Mouse (Mus musculus): Measurements from ENCODE around the gene Cd2bp2. TPM values are rescaled to one million over a fixed set of nuclear protein-coding genes. Genes with fewer than 3 reads are reported as not detected.

The Cd2bp2 gene
- total and polyA plus RNA-seq, 3 experiments = 56.7 to 64.8 TPM; not detected in 1

DNA sequence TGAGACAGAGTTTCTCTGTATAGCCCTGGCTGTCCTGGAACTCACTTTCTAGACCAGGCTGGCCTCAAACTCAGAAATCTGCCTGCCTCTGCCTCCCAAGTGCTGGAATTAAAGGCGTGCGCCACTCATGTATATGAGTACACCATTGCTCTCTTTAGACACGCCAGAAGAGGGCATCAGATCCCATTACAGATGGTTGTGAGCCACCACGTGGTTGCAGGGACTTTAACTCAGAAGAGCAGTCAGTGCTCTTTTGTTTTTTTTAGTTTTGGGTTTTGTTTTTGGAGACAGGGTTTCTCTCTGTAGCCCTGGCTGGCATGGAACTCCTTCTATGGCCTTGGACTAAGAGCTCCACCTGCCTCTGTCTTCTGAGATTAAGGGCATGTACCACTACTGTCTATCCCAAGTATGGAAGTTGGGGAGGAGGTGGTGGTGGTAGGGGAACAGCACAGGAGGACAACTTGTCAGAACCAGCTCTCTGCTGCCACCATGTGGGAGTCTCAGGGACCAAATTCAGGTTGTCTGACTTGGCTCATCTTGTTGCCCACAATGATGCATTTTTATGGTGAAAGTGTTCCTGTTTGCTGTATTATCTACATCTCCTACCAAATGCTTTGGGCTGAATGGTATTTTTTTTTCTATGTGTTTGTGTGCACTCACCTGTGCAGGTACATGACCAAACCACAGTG lies 32.9 kb upstream of the Cd2bp2 start (continued):
- TF ChIP-seq MYC (IDR thresholded peaks at IDR 0.05; ENCODE audit: low read depth, low read length) = peak; percentile 98
- TF ChIP-seq CTCF (IDR thresholded peaks at IDR 0.05 in 2 of 3, conservative IDR thresholded peaks at IDR 0.05 in 1 of 3; ENCODE audit: control insufficient read depth in 1 of 3, insufficient read depth in 1 of 3, low read depth in 2 of 3, low read length in 3 of 3, poor library complexity in 1 of 3, severe bottlenecking in 1 of 3) = peak; percentile 74 to 91 (median 84)
- TF ChIP-seq POLR2AphosphoS5 (IDR thresholded peaks at IDR 0.05; ENCODE audit: borderline replicate concordance, low read depth, low read length) = no peak
- TF ChIP-seq ZC3H11A (IDR thresholded peaks at IDR 0.05; ENCODE audit: low read depth, low read length) = peak; percentile 63
- 0 out of 2 replicates have a peak, but pooled peaks have one; percentile 13 for TF ChIP-seq TCF12 (IDR thresholded peaks at IDR 0.05; ENCODE audit: low read depth, low read length)
- TF ChIP-seq TBP (IDR thresholded peaks at IDR 0.05; ENCODE audit: low read depth, low read length) = no peak
- peak; percentile 53; the same call in 1 of the 2 replicates for TF ChIP-seq POLR2AphosphoS2 (IDR thresholded peaks at IDR 0.05; ENCODE audit: low read length)
- TF ChIP-seq MXI1 (IDR thresholded peaks at IDR 0.05; ENCODE audit: low read depth, low read length) = peak; percentile 96
- TF ChIP-seq SMC3 (IDR thresholded peaks at IDR 0.05; ENCODE audit: low read depth, low read length) = peak; percentile 79
- TF ChIP-seq GATA1 (IDR thresholded peaks at IDR 0.05; ENCODE audit: low read depth, low read length) = 0 out of 2 replicates have a peak, but pooled peaks have one; percentile 13
- no peak for TF ChIP-seq CHD2 (IDR thresholded peaks at IDR 0.05; ENCODE audit: low read length)
- TF ChIP-seq USF2 (IDR thresholded peaks at IDR 0.05; ENCODE audit: borderline replicate concordance in 1 of 2, insufficient read depth in 1 of 2, low read depth in 1 of 2, low read length in 2 of 2) = no peak
- TF ChIP-seq MAZ (IDR thresholded peaks at IDR 0.05; ENCODE audit: low read depth, low read length) = no peak
- no peak for TF ChIP-seq ZKSCAN1 (IDR thresholded peaks at IDR 0.05; ENCODE audit: low read depth, low read length)
- peak; percentile 55 for TF ChIP-seq ZNF384 (IDR thresholded peaks at IDR 0.05; ENCODE audit: low read depth, low read length)
- peak; percentile 89 for TF ChIP-seq MAX (IDR thresholded peaks at IDR 0.05; ENCODE audit: low read length)
- TF ChIP-seq BHLHE40 (IDR thresholded peaks at IDR 0.05; ENCODE audit: borderline replicate concordance, low read depth, low read length) = no peak

DNA sequence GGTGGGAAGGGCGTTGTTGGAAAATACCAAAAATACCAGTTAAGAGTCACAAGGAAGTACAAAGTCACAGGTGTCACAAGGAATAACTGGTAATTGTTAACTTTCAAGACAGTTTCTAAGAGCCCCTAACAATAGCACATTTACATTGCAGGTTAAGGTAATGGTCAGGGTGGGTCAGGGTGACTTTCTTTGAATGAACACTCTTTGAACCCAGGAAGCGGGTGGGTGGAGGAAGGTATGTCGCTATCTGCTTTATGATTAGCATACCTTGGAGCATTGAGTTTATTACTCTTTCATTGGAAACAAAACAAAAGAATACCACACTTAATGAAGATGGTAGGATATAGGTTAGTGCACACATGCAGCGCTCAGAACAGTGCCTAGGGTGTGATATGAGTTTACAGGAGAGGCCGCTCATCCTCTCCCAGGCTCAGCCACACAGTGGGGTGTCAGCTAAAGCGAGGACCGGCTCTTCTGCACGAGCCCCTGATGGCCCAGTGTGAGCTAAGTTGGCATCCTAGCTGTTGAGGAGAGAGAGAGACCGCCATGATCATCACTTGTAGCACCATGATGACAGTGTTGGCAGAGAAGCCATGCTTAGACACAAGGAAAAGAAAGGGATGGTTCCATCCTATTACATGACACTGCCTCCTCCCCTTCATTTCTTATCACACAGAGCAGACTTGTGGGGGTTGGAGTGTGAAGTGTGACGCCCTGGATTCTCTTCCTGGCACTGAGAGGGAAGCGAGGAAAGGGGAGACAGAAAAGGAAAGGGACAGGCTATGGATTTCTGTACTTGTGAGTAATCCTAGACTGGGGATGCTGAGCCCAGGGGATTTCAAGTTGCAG lies 29.5 kb upstream of the Cd2bp2 start:
- peak; percentile 72 for DNase-seq (ENCODE audit: low read depth, low spot score)
- H3K9me3 ChIP-seq (replicated peaks; ENCODE audit: insufficient read depth, low read length) = no peaks in the 10 kb centered on the region
- no peak overlapping the region for H3K4me3 ChIP-seq (ENCODE audit: control insufficient read depth in 1 of 2, insufficient read depth in 1 of 2, low read depth in 2 of 2, low read length in 2 of 2)
- peak overlapping the region; percentile 67 for H3K27ac ChIP-seq (ENCODE audit: control insufficient read depth, low read depth, low read length)
- H3K9ac ChIP-seq (ENCODE audit: control insufficient read depth, low read depth, low read length, poor library complexity, severe bottlenecking) = peak overlapping the region; percentile 45
- H3K27me3 ChIP-seq (ENCODE audit: control insufficient read depth in 1 of 2, insufficient read depth in 2 of 2, low read length in 2 of 2) = no peaks in the 10 kb centered on the region
- H3K36me3 ChIP-seq (ENCODE audit: control insufficient read depth in 1 of 2, insufficient read depth in 2 of 2, low read length in 2 of 2) = peaks cover 0 to 10% of the 10 kb centered on the region in 2 experiments; a peak in 2 of 4 replicates
- H3K4me1 ChIP-seq (ENCODE audit: control insufficient read depth in 1 of 2, insufficient read depth in 2 of 2, low read length in 2 of 2) = peaks cover 9 to 20% of the 10 kb centered on the region in 2 experiments
- no peaks in the 10 kb centered on the region for H3K79me2 ChIP-seq (ENCODE audit: control insufficient read depth, insufficient read depth, low read length, poor library complexity)
- TF ChIP-seq TAL1 (IDR thresholded peaks at IDR 0.05; ENCODE audit: low read length) = peak; percentile 93
- TF ChIP-seq SMC3 (IDR thresholded peaks at IDR 0.05; ENCODE audit: low read depth, low read length) = no peak
- TF ChIP-seq NELFE (IDR thresholded peaks at IDR 0.05; ENCODE audit: low read depth, low read length) = no peak
- TF ChIP-seq TBP (IDR thresholded peaks at IDR 0.05; ENCODE audit: low read depth, low read length) = no peak
- TF ChIP-seq BHLHE40 (IDR thresholded peaks at IDR 0.05; ENCODE audit: borderline replicate concordance, low read depth, low read length) = peak; percentile 67; the same call in 1 of the 2 replicates
- no peak for TF ChIP-seq ZNF384 (IDR thresholded peaks at IDR 0.05; ENCODE audit: low read depth, low read length)
- no peak for TF ChIP-seq ZC3H11A (IDR thresholded peaks at IDR 0.05; ENCODE audit: low read depth, low read length)
- TF ChIP-seq RAD21 (IDR thresholded peaks at IDR 0.05; ENCODE audit: low read depth, low read length) = no peak
- no peak for TF ChIP-seq NRF1 (IDR thresholded peaks at IDR 0.05; ENCODE audit: insufficient read depth, low read depth, low read length, poor library complexity, severe bottlenecking)
- no peak for TF ChIP-seq GABPA (IDR thresholded peaks at IDR 0.05; ENCODE audit: low read depth, low read length)
- TF ChIP-seq MAFK (IDR thresholded peaks at IDR 0.05; ENCODE audit: borderline replicate concordance, low read depth, low read length) = no peak
- no peak for TF ChIP-seq MAZ (IDR thresholded peaks at IDR 0.05; ENCODE audit: low read depth, low read length)
- TF ChIP-seq GATA1 (IDR thresholded peaks at IDR 0.05; ENCODE audit: low read depth, low read length) = peak; percentile 77
- no peak for TF ChIP-seq USF2 (IDR thresholded peaks at IDR 0.05; ENCODE audit: borderline replicate concordance in 1 of 2, insufficient read depth in 1 of 2, low read depth in 1 of 2, low read length in 2 of 2)
- TF ChIP-seq SIN3A (IDR thresholded peaks at IDR 0.05; ENCODE audit: low read length) = peak; percentile 23; the same call in 1 of the 2 replicates
- peak; percentile 61 for TF ChIP-seq MXI1 (IDR thresholded peaks at IDR 0.05; ENCODE audit: low read depth, low read length)
- no peak for TF ChIP-seq MYB (IDR thresholded peaks at IDR 0.05; ENCODE audit: low read depth, low read length)
- no peak for TF ChIP-seq USF1 (IDR thresholded peaks at IDR 0.05; ENCODE audit: low read depth, low read length)
- TF ChIP-seq TCF12 (IDR thresholded peaks at IDR 0.05; ENCODE audit: low read depth, low read length) = peak; percentile 87
- no peak for TF ChIP-seq KAT2A (conservative IDR thresholded peaks at IDR 0.05; ENCODE audit: low read depth, low read length)
- no peak for TF ChIP-seq ZKSCAN1 (IDR thresholded peaks at IDR 0.05; ENCODE audit: low read depth, low read length)
- TF ChIP-seq CHD1 (IDR thresholded peaks at IDR 0.05; ENCODE audit: low read depth, low read length) = no peak
- no peak for TF ChIP-seq POLR2AphosphoS5 (IDR thresholded peaks at IDR 0.05; ENCODE audit: borderline replicate concordance, low read depth, low read length)
- TF ChIP-seq ETS1 (IDR thresholded peaks at IDR 0.05; ENCODE audit: low read depth, low read length) = peak; percentile 57

Measured in MEL (cell line).